Mouse (Mus musculus) hematopoietic multipotent progenitor cell, adult 10-12 weeks (in vitro differentiated cells): Measurements from ENCODE around the gene Trp53inp2. TPM values are rescaled to one million over a fixed set of nuclear protein-coding genes. Genes with fewer than 3 reads are reported as not detected.

ENCODE experiments used
- polyA plus RNA-seq: library from polyadenylated mRNA; stranded (reverse); fragments of >175 nt; gene quantifications from 2 replicates; pipeline ENCODE4 v1.2.3, GENCODE M21; 2012; ENCODE audit warnings: low replicate concordance

The Trp53inp2 gene
- polyA plus RNA-seq = 18.5 and 32.0 TPM in 2 replicates

DNA sequence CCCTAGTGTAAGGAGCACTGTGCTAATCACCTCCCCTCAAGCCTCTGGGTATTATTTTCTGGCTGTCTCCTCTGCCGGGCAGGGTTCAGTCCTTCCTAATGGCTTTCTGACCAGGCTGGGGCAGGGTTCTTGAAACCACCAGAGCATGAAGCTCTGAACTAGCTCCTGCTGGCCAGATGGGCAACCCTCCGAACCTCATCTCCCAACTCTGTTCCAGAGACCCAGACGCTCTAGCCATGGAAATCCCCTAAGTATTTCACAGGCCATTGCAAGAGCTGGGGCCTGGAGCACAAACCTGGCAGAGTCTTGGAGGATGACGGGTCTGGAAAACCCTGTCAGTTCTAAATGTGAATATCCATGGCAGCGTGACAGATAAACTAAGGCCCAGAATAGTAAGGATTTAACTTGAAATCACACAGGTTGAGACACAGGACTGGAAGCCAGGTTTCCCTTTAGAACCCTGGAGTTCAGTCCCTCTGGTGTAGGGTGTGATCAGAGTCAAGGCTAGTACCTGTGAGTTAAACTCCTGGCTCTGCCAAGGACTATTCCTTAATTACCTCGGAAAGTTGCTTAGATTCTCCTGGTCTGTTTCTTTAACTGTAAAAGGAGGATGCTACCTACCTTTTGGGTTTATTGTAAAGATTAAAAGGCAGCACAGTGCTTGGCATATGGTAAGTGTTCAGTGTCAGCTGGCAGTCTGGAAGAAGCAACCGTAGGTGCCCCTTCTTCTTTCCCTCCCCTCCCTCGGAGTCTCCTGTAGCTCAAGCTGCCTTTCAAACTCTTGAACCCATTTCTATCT is at the start of gene Trp53inp2:
Gene Trp53inp2, plus strand, starts transcription at position 799 of the 799 bp plus-strand sequence.

DNA sequence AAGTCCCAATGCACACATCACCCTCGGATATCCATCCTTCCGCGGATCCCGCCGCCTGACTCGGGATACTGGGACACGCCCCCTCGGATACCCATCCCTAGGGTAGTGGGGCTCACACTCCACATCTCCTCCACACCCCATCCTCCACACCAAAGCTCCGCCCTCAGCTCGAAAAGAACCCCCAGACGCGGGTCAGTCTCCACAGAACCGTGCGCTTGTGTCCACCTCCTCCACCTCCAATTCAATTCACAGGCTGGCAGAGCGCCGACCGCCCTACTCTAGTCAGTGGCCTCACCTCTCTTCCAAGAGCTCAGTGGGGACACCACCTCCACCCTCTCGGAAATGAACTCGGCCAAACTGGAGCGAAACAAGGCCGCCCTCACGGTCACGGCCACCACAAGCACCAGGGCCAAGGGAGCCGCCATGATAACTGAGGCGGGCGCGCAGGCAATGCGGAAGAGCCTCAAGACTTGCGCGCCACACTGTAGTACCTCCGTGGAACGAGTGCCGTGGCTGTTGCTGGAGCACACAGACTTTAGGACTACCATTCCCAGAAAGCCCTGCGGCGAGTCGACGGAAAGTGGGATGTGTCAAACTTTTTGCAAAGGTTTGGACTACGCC is 23.8 kb upstream of the Trp53inp2 start, which contains the start of gene Pigu:
Gene Pigu, minus strand, starts transcription at position 460 of the 621 bp plus-strand sequence.

Other genes with a start within 250 kb of the Trp53inp2 start
- 3.5 and 5.6 TPM in 2 replicates for gene Itch, start 247.6 kb upstream of the Trp53inp2 start, polyA plus RNA-seq
- gene Dynlrb1, start 144.5 kb upstream of the Trp53inp2 start, polyA plus RNA-seq = 19.7 and 122 TPM in 2 replicates
- 29.5 and 59.6 TPM in 2 replicates for gene Map1lc3a, start 104.8 kb upstream of the Trp53inp2 start, polyA plus RNA-seq
- gene Pigu, start 23.6 kb upstream of the Trp53inp2 start, polyA plus RNA-seq = 9.1 and 12.9 TPM in 2 replicates
- 54.7 and 56.2 TPM in 2 replicates for gene Ncoa6, start 92.8 kb downstream of the Trp53inp2 start, polyA plus RNA-seq
- 6.2 and 8.4 TPM in 2 replicates for gene Acss2, start 136.9 kb downstream of the Trp53inp2 start, polyA plus RNA-seq
- 0.39 and 1.8 TPM in 2 replicates for gene Ggt7, start 137.2 kb downstream of the Trp53inp2 start, polyA plus RNA-seq
- 8.5 and 11.3 TPM in 2 replicates for gene Gss, start 211.8 kb downstream of the Trp53inp2 start, polyA plus RNA-seq
- 0.97 and 1.00 TPM in 2 replicates for gene Myh7b, start 230.2 kb downstream of the Trp53inp2 start, polyA plus RNA-seq